Mouse (Mus musculus): Measurements from ENCODE around the gene Ace3.
A peak's percentile ranks its signal among the peaks of the same experiment; 100 is the strongest.
"Not testable (repeated sequence)": the region's sequence is repeated elsewhere in the genome, so short reads cannot be mapped to it uniquely, and the experiment has no call there.

The Ace3 gene

DNA sequence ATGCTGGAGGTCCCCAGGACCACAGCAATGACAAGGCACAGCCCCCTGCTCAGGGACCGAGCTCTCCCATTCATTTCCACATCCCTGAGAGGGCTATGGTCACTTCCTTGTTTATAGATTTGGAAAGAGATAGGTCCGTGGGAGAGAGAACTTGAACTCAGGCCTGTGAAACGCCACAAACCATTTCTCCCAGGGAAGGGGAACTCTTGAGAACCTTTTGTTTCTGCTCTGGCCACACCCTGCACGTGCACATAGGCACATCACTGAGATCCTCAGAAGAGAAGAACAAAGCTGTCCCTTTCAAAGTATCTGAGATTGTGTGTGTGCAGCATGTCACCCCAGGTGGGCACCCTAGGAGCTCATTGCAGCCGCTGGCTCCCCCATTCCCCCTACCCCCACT, 15.8 kb upstream of the Ace3 start:
- no peak for DNase-seq (ENCODE audit: low read depth, low spot score)

DNA sequence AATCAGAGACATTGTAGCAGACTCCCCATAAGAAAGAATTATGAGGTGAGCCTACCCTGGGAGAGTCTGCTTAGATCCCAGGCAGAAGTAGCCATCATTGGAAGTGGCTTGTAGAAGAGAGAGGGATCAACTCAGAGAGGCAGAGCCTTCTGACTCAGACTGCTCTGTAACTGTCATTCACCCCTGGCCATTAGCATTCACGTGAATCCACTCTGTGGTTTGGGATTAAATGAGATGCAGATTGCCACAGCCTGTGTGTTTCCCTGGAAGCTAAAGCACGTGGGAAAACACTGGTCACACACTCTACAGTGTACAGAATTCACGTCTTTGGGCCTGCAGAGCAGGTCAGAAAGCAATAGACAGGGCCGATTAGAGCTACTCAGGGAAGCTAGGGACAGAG, 10.0 kb upstream of the Ace3 start:
- DNase-seq (ENCODE audit: low read depth, low spot score) = no peak

DNA sequence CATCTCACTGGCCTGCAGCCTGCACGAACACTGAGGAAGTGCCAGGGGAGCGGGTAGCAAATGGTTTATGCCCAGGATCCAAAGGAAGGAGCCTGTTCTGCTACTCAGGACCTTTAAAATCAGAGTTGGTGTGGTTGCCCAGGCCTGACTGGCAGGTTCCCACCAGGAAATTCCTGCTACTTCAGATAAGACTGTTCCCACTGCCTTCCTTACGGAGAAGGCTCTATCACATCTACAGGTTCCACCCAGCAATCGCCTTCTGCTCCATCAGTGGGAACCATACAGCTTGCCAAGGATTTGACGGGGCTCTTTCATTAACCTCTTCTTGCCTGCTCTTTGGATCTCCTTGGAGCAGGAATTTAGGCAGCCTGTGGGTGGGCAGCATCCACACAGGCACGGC, 7.0 kb upstream of the Ace3 start:
- DNase-seq (ENCODE audit: low read depth, low spot score) = no peak

DNA sequence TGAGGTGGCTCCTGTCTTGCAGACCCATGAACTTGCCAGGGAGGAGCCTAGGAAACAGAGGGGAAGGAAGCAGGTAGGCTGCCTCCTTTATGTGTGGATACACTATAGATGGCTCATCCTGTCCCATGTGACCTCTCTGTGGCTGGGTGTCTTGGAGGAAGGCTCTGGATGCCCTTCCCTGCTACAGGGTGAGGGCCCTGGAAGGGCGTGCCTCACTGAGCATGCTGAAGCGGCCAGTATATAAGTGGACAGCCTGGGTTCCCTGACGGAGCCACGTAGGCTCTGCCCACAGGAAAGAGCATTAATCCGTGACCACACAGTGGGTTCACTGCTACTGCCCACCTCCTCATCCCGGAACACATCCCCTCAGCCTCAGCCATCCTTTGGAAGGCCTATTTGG, 5.0 kb upstream of the Ace3 start:
- no peak for DNase-seq (ENCODE audit: low read depth, low spot score)

DNA sequence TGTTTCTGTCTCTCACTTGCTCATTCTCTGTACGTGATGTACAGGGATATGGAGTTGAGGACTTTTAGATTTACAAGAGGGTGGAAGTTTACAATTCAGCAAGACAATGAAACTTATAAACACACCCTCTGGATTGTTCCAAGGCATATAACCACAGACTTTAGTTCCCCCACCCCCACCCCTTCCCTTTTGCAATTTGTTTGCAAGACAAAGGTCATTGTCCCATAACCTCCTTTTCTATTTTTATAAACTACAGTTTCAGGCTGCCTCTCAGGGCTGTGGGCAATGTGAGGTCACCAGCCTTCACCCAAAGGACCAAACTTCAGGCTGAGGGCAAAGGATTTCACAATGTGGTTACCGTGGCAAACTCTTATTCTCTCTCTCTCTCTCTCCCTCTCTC, 4.2 kb upstream of the Ace3 start:
- no peak for DNase-seq (ENCODE audit: low read depth, low spot score)

DNA sequence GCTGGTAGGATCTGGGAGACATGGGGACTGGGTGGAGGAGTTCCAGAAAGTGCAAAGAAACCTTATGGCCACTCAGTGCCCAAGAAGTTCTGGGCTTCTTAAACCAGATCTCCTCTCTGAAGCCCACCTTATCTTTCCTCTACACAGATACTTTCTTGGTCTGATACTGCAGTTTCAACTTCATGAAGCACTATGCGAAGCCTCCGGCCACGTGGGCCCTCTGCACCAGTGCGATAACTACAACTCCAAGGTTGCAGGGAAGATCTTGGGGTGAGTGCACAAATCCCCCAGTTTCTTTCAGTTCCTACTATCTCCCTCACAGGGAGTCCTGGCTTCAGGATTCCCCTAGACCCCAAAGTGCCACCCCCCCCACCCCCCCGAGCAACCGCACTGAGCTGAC, 5.6 kb downstream of the Ace3 start:
- DNase-seq (ENCODE audit: low read depth, low spot score) = no peak

DNA sequence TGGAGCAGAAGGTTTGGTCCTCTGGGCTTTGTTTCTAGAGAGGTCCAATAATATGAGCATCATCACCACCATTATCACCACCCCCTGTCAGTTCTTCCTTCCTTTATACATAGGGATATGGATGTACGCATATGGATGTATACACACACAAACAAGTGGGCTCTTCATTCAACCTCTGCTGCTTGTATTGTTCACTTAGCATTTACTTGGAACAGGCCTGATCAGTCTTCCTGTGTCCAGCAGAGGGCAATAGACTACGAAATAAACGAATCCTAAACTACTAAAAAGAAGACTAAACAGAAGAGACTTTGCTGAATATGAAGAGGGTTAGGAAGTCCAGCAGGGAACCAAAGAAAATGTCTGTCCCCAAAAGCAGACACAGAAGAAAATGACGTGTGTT, 7.2 kb downstream of the Ace3 start:
- DNase-seq (ENCODE audit: low read depth, low spot score) = no peak

DNA sequence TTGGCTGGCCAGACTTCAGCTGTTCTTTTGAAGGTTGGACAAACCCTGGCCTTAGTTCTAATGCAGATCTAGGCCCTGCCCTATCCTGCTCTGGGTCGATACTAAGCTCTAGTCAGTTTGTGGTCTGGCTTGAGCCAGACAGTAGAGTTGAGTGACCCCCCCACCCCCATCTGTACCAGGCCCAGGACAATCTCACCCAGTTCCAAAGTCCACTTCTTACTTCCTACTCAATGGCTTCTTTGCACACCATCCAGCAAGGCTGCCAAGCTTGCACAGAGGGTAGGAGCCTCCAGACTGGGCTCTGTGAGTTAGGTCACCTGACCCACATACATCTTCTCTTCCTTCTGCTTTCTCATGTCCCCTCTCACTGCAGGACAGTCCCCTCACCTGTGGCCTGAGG, 10.1 kb downstream of the Ace3 start:
- DNase-seq (ENCODE audit: low read depth, low spot score) = no peak

DNA sequence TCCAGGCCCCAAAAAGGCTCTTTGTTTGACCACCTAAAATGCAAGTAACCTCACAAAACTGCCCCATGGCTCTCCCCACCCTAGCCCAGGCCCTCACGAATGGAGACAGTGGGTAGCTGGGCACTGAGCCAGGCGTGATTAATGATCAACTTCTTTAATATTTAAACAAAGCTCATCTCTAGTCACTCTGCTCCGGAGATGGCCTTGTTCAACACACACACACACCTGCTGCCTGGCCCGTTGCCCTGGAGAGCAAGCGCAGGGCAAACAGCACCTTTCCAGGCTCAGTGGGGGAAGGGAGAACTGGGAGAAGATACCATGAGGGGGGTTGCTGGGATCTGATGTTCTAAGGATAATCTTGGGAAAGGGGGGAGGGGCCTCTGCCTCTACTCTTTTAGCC, 11.5 kb downstream of the Ace3 start:
- no peak for DNase-seq (ENCODE audit: low read depth, low spot score)

DNA sequence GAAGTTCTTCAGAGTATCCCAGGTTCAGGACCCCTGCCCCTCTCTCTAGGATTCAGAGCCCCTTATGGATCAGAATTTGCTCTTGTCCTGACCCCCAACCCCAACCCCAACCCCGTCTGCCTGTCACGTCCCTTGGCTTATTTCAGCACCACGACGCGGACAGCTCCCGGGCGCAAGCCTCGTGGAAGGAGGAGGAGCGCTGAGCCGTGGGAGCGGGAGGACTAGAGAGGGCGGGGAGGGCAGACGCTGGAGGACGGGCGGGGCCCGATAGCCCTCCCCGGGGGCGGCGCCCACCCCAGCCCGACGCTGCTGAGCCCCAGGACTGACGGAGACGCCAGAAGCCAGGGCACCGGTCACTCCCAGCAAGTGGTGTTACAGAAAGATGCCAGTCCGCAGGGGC, 13.3 kb downstream of the Ace3 start, which contains the start of gene Kcnh6:
Gene Kcnh6, plus strand, starts transcription at position 304 of the 400 bp plus-strand sequence.
- peak; percentile 25 for DNase-seq (ENCODE audit: low read depth, low spot score)

DNA sequence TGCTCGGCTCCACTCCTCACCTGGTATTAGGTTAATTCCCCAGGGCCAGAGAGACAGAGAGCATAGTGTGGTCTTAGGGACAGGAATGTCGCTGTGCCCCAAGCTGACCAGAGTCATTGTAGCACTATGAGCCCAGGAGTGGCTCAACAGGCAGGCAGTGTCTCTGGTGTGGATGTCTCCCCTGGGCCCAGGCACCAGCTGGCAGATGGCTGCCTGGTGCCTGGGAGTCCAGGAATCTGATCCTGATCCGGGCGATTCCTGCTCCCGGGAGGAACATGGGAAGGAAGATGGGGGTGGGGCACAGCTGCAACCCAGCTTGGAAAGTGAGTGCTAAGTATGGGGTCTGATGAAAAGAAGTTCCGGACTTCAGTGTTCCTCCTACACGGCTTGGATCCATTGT, 18.2 kb downstream of the Ace3 start:
- no peak for DNase-seq (ENCODE audit: low read depth, low spot score)

DNA sequence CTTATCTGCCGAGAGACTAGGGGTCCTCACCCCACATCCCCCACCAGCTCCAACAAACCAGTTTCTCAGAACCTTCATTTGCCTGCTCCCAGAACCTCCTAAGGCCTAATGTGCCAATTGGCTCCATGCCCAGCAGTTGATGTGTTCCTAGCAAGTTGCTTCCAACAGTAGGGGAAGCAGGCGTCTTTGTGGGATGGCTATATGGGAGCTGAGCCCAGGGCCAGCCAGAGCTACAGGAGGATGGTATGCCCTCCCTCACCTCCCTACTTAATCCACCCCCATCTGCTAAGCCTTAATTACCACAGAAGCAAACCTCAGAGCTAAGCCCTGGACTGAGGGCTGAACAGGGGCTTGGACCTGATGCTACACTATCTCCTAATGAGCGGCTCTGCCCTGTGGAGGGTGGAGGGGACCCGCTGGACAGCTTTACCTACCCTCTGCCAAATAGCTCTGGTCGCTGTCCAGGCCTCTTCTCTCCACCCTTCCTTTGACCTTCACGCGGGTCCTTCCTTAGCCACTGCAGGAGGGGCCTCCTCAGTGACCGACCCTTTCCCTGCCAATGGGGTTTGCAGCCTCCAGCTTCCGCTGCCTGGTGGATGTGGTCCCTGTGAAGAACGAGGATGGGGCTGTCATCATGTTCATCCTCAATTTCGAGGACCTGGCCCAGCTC, 19.2 kb downstream of the Ace3 start:
- DNase-seq (ENCODE audit: low read depth, low spot score) = peak; percentile 37

DNA sequence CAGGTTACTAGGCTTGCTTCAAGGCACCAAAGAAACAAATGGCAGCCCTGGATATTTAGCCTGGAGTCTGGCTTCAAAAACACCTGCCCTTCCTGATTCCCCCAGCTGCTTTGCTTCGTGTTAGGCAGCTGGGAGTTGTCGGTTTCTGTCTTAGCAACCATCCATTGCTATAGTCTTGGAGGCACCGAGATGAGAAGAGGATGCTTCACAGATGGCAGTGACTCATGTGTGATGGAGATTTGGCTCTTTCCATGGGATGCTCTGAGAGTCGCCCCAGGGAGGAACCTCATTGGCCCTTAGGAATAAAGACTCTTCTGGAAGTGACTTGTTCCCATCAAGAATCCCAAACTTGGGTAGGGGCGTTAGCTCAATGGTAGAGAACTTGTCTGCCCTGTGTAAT, 22.0 kb downstream of the Ace3 start:
- no peak for DNase-seq (ENCODE audit: low read depth, low spot score)

DNA sequence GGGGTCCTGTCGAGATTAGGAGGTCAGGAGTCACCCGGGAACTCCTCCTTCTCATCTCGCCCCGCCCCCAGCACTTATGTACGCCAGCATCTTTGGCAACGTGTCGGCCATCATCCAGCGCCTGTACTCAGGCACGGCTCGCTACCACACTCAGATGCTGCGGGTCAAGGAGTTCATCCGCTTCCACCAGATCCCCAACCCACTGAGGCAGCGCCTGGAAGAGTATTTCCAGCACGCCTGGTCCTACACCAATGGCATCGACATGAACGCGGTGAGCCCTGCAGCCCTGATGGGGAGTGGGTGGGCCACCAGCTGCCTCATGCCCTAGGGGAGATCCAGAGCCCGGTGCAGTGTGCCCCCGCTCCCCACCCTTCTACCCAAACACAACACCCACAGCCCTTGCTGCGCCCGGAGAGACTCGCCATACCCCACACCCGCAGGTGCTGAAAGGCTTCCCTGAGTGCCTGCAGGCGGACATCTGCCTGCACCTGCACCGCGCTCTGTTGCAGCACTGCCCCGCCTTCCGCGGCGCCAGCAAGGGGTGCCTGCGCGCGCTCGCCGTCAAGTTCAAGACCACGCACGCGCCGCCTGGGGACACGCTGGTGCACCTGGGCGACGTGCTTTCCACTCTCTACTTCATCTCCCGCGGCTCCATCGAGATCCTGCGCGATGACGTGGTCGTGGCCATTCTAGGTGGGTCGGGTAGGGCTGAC, 25.7 kb downstream of the Ace3 start:
- DNase-seq (ENCODE audit: low read depth, low spot score) = no peak

DNA sequence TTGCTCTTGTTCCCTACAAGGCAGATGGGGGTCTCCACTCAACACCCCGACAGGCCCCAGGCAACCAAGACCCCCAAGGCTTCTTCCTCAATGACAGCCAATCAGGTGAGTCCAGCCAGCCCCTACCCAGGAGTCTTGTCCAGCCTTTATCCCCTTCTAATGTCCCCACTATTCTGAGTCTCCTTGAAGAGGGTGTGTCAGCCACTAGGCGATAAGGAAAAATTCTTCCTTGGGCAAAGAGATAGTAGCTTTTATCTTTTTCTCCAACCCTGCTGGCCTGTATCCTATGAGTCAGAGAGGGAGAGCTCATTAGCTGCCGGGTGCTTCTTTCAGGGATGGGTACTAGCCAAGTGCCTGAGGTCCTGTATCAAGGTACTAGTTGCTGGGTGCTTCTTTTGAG, 31.3 kb downstream of the Ace3 start:
- DNase-seq (ENCODE audit: low read depth, low spot score) = no peak

DNA sequence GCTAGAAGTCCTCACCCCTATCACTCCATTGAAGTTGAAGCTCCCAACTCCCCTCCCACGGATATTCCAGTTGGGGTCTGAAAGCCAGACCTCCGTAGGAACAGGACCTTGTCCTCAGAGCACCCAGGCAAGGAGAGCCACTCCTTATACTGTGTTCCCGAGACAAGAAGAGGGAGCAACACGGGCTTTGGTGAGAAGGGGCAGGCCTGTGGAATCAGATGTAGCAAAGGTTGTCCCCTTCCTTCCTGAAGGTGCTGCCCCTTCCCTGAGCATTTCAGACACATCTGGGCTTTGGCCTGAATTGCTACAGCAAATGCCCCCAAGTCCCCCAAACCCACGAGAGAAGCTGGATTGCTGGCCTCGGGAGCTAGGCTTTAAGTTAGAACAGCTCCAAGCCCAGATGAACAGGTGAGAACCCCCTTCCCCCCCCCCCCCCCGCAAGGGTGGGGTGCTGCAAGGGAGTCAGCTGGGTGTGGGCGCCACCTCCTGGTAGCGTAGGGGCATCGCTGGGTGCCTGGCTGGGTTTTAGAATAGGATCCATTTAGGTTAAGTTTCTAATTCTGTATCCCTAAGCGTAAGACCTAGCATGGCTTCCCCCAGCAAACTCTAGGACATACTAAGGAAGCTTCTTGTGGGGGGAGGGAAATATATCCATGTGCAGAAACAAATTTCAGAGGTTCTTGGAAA, 32.1 kb downstream of the Ace3 start:
- peak; percentile 43 for DNase-seq (ENCODE audit: low read depth, low spot score)

DNA sequence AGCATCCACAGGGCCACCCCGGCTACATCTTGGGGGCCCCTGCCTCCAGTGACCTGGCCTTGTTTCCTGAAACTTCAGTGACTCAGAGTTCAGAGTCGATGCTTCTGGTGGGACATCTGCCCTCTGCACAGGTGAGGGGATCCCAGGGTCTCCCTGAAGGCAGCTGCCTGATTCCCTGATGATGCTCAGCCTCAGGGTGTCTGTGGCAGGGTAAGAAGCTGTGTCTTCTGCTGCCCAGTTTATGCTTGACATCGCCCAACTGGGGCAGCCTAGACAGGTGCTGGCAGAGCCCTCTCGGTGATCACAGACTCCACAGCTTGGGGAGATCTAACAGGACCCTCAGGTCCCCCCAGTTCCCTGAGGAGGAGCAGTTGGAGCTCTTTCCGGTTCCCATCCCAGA, 33.1 kb downstream of the Ace3 start:
- DNase-seq (ENCODE audit: low read depth, low spot score) = no peak

DNA sequence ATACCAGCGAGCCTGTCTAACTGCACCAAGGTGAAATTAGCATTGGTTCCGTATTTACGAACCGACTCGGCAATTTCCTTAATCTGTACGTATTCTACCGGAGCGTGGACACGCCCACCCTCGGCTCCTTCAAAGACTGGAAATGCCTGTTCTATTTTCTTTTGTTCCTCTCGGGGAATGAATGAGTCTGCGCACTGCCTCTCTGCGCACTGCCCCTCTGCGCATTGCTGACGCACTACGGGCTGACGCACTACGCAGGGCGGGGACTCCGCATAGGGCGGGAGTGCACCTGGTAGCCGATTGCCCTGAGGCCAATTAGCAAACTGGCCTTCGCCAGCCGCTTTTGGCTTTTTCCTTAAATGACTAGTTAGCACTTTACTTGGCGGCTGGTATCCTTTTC, 37.6 kb downstream of the Ace3 start:
- not testable (repeated sequence) for DNase-seq (ENCODE audit: low read depth, low spot score)

DNA sequence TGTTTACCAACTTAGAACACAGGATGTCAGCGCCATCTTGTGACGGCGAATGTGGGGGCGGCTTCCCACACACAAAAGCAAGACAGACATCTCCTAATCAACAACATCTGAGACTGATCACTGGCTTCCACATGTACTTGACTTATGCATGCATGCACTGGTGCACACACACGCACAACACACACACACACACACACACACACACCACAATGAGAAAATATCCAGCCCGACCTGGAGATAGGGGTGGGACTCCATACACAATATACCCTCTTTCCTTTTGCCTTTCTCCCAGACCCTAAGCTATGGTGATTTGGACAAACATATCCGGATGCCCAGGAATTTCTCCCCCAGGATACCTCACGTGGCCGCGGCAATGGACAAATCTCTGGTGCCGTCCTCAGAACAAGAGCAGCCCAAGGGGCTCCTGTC, 39.0 kb downstream of the Ace3 start:
- DNase-seq (ENCODE audit: low read depth, low spot score) = peak; percentile 56

DNA sequence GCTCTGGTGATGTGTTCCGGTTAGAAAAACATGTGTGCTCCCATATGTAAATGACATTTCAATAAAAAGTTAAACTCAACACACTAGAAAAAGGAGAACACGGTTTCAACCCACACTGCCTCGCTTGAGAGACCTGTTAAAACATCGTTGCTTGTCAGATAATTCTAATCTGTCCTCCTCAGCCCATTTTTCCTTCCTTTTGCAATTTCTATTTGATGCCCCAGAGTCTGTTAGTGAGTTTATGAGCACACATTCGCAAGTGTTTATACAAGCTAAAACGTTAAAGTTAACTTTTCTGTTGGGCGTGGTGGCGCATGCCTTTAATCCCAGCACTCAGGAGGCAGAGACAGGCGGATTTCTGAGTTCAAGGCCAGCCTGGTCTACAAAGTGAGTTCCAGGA, 40.5 kb downstream of the Ace3 start:
- DNase-seq (ENCODE audit: low read depth, low spot score) = no peak

DNA sequence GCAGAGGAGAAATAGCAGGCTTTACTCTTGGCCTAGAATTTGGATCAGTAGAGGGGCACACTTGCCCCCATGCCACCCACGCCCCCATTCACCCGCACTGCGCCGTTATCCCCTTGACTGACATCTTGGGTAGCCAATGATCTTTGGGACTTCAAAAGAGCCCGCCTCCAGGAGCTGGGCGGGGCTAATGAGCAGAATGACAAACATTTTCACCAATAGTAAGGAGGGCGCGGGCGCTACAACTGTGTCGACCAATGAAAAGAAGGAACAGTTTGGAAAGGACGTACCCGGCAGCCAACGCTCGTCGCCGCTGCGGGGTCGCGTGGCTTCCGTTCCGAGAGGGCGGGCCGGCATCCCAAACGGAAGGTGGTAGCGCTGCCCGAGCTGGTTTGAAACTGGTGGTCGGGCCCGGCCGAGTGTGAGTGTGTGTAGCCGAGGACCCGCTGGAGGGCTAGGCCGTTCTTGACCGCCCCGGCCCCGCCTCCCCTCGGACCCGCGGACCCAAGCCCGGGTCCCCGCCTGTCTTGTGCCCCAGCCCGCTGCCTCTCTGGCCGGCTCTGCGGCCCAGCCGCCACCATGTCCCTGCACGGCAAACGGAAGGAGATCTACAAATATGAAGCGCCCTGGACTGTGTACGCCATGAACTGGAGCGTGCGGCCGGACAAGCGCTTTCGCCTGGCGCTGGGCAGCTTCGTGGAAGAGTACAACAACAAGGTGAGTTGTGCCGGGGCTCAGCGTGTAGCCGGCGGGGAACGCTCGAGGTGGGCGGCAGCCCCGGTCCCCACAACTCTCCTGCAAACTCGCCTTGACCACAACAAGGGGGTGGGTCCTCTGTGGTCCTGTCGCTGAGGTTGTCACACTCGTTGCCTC, 42.3 kb downstream of the Ace3 start, which contains the start of gene Dcaf7:
Gene Dcaf7, plus strand, starts transcription at position 325 of the 870 bp plus-strand sequence.
- DNase-seq (ENCODE audit: low read depth, low spot score) = peak; percentile 96

DNA sequence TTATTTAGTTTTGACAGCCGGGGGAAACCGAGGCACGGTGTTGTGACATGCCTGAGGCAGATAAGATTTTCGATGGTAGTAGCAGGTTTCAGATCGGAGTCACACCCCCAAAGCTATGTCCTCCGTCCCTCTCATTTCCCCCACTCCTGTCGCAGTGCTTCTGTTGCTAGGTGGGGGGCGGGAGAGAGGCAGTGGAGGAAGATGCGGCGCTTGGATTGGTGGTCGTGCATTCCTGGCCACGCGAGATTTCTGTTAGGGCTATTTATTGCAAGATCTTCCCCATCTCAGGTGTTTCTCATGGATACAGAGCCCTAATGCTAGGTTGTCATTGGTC, 42.9 kb downstream of the Ace3 start:
- DNase-seq (ENCODE audit: low read depth, low spot score) = no peak

Data from skeletal muscle tissue, adult 2 months (tissue).